Mouse (Mus musculus) forebrain, embryonic 14.5 days (tissue): ENCODE measurements around the gene Nxt1. TPM values are rescaled to one million over a fixed set of nuclear protein-coding genes. Genes with fewer than 3 reads are reported as not detected.

Experiments
- ATAC-seq: fragments of 200-750 bp; cut with Nextera tagmentation; 2 replicates; pipeline ENCODE4 v1.8.0; 2017; ENCODE audit warnings: mild to moderate bottlenecking, moderate library complexity
- DNase-seq: peaks from one replicate; pipeline ENCODE4 v3.0.0-alpha.2; 2015; ENCODE audit warnings: low spot score
- H3K27ac ChIP-seq: fragments of 300-500 bp; sonication (generic); 2 replicates; pipeline ENCODE4 v1.5.1; 2014; ENCODE audit warnings: low read depth, mild to moderate bottlenecking, control low read depth, low read length, moderate library complexity
- H3K27me3 ChIP-seq: fragments of 300-500 bp; sonication (generic); replicated peaks from 2 replicates; pipeline ENCODE4 v1.6.1; 2014; ENCODE audit warnings: low read length, control low read depth, mixed read lengths; ENCODE audit not compliant: control insufficient read depth, insufficient read depth
- H3K36me3 ChIP-seq: fragments of 300-500 bp; sonication (generic); 2 replicates; pipeline ENCODE4 v1.6.1; 2014; ENCODE audit warnings: low read length, control low read depth; ENCODE audit not compliant: control insufficient read depth, insufficient read depth
- H3K4me1 ChIP-seq: fragments of 300-500 bp; sonication (generic); 2 replicates; pipeline ENCODE4 v1.6.1; 2014; ENCODE audit warnings: antibody characterized with exemption, low read length, control low read depth; ENCODE audit not compliant: control insufficient read depth, insufficient read depth
- H3K4me2 ChIP-seq: fragments of 300-500 bp; sonication (generic); 2 replicates; pipeline ENCODE4 v1.6.1; 2014; ENCODE audit warnings: mild to moderate bottlenecking, control low read depth, low read length
- H3K4me3 ChIP-seq: fragments of 300-500 bp; sonication (generic); 2 replicates; pipeline ENCODE4 v1.5.1; 2014; ENCODE audit warnings: low read depth, low read length, control low read depth
- H3K9ac ChIP-seq: fragments of 300-500 bp; sonication (generic); 2 replicates; pipeline ENCODE4 v1.6.1; 2014; ENCODE audit warnings: mild to moderate bottlenecking, low read length, control low read depth, moderate library complexity
- H3K9me3 ChIP-seq: fragments of 300-500 bp; sonication (generic); replicated peaks from 2 replicates; pipeline ENCODE4 v1.6.1; 2016; ENCODE audit warnings: low read length, control low read depth, mixed read lengths; ENCODE audit not compliant: control insufficient read depth
- WGBS: fragments of 180-500 bp; shearing (Covaris S2); extraction: QIAGEN DNeasy Blood & Tissue Kit; methylation state at CpG from one replicate; pipeline ENCODE4 v1.1.7; 2014; 5-methylcytosine and 5-hydroxymethylcytosine counted together
- polyA plus RNA-seq: library from polyadenylated mRNA; unstranded; fragments of >200 nt; fragmentation: Nextera tagmentation; extraction: Ambion mirVana; gene quantifications from 2 replicates; pipeline ENCODE4 v1.2.1, GENCODE M21; 2014

Nxt1 gene
- polyA plus RNA-seq, 1 experiment from 2014 or later, result 95.2 TPM

DNA sequence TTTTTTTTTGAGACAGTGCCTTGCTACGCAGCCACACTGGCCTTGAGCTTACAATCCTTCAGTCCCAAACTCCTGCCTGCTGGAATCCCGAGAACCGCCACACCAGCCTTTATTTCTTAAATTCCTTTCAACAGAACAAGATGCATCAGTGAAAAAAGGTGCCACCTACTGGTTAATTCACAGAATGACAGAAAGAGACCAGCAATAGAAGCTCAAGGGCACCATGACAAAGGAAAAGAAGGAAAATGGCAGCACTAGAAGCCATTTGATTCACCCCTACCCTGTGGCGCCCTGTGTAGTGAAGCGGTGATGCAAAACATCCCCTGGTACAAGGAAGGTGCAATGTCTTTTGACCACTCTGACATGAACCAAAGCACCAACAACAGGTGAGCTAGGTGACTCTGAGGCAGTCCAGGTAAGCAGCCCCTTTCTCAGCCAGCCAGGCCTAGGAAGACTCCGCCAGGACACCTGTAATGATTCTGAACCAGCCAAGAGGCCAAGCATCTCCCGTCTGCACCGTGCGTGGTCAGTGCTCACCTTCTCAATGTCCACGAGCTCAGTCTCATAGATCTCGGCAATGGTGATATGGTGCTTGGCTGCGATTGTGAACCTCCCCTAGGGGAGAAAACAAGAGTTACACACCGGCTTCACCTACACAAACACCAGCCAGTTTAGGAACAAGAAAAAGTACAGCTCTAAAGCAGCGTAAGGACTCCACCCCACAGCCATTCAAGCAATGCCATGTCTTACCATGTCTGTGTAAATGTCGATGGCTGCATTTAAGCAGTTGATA lies 34.2 kb downstream of the Nxt1 start:
- DNase-seq, result peak; percentile 77
- H3K27me3 ChIP-seq, result no peaks in the 10 kb centered on the region
- peak; percentile 74 for ATAC-seq
- H3K36me3 ChIP-seq, result peaks cover 24% of the 10 kb centered on the region
- no peak overlapping the region for H3K4me2 ChIP-seq
- no peaks in the 10 kb centered on the region for H3K9me3 ChIP-seq
- H3K9ac ChIP-seq, result no peak overlapping the region
- H3K4me1 ChIP-seq, result no peaks in the 10 kb centered on the region
- H3K4me3 ChIP-seq, result no peak overlapping the region
- H3K27ac ChIP-seq, result no peak overlapping the region
- 76% methylated on average over 15 of the region's 15 CpGs for WGBS

DNA sequence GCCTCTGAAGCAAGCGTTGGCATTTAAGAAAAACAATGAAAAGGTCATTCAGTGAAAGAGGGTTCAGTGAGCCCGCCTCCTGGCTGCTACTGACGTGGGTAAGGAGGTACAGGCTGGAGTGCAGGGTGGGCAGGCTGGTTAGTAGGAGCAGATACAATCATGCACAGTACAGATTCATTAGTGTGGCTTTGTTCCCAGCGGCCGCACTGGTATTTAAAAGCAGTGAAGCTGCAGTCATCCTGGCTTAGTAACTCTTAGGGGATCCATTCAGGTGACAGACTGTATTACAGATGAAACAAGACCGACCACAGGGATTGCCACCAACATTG lies 34.8 kb downstream of the Nxt1 start:
- H3K9me3 ChIP-seq, result no peaks in the 10 kb centered on the region
- H3K36me3 ChIP-seq, result peaks cover 25% of the 10 kb centered on the region
- no peak overlapping the region for H3K9ac ChIP-seq
- no peak overlapping the region for H3K4me2 ChIP-seq
- peak; percentile 32; the same call in 1 of the 2 replicates for ATAC-seq
- no peak overlapping the region for H3K27ac ChIP-seq
- H3K4me1 ChIP-seq, result no peaks in the 10 kb centered on the region
- no peak for DNase-seq
- 35% methylated on average over 6 of the region's 6 CpGs for WGBS
- no peak overlapping the region for H3K4me3 ChIP-seq
- H3K27me3 ChIP-seq, result no peaks in the 10 kb centered on the region

DNA sequence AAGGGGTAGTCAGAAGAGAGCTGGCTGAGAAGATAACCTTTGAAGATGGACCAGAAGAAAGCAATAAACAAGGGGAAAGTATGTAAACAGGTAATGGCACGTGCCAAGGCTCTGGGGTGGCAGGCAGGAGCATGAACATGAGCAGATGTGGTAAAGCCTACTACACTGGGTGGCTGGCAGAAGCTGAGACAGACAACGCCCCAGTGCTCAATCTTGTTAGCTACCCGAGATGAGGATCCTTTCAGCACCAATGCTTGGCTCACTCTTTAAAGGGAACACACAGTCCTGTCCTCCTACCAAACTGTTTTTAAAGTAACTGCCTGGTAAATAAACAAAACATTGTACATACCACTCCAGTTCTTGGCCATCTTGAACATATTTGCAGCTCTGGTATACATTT lies 39.9 kb downstream of the Nxt1 start:
- ATAC-seq (no peak), DNase-seq (no peak)
- Histone ChIP-seq H3K36me3 (peaks cover 14% of the 10 kb centered on the region), H3K27me3 (no peaks in the 10 kb centered on the region), H3K27ac (no peak overlapping the region), H3K9me3 (no peaks in the 10 kb centered on the region), H3K4me1 (no peaks in the 10 kb centered on the region), H3K4me3 (no peak overlapping the region), H3K4me2 (no peak overlapping the region), H3K9ac (no peak overlapping the region)
- 84% methylated on average over 3 of the region's 3 CpGs for WGBS

DNA sequence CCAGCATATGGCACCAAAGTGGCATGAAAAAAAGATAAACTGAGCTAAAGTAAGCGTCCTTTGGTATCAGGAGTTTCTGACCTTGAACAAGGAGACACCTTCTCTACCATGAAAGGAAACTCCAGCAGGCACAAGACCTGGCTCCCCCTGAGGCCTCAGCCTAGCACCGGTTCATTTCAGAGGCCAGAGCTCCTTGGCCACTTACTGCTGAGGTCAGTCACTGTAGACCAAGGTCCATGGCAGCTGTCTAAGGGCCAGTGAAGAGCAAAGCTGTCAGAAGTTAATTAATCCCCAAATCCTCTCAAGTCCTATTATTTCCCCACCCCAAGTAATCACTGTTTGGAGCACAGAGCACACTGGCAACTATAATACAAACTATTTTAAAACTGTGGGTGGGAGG lies 44.7 kb downstream of the Nxt1 start:
- Histone ChIP-seq H3K36me3 (no peaks in the 10 kb centered on the region), H3K27ac (no peak overlapping the region), H3K4me1 (no peaks in the 10 kb centered on the region), H3K27me3 (no peaks in the 10 kb centered on the region), H3K4me3 (no peak overlapping the region), H3K9ac (no peak overlapping the region), H3K4me2 (no peak overlapping the region), H3K9me3 (no peaks in the 10 kb centered on the region)
- ATAC-seq (no peak), DNase-seq (no peak)
- WGBS, result 61% methylated on average over 2 of the region's 2 CpGs

DNA sequence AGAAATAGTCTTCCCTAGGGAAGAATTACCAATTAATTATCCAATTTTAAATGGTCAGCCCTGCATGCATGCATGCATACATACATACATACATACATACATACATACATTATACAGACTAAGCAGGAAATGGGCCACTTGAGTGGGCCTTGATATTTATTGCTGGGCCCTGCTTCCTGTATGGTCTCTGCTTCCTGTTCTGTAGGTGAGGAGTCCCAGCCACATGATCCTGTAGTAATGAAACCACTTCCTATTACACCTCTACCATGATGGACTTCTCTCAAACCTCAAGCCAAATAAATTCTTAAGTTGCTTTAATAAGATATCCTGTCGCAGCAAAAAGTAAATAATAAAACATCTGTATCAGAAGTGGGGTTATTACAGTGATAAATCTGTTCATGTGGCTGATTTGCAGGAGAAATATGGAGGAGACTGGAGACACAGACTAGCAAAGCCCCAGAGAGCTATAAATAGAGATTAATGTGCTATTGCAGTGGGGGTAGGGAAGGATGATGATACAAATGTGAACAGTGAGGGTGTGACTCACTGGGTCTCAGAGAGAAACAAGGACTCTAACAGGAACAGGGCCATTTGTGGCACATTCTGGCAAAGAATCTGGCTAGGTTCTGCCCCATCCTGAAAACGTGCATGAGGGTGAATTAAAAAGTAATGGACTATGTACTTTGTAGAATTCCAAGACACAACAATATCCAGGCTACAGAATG lies 47.0 kb downstream of the Nxt1 start:
- no peaks in the 10 kb centered on the region for H3K4me1 ChIP-seq
- no peak for DNase-seq
- no peak overlapping the region for H3K27ac ChIP-seq
- 78% methylated on average over 2 of the region's 2 CpGs for WGBS
- no peaks in the 10 kb centered on the region for H3K9me3 ChIP-seq
- no peaks in the 10 kb centered on the region for H3K27me3 ChIP-seq
- H3K9ac ChIP-seq, result no peak overlapping the region
- no peak for ATAC-seq
- no peak overlapping the region for H3K4me3 ChIP-seq
- no peak overlapping the region for H3K4me2 ChIP-seq
- no peaks in the 10 kb centered on the region for H3K36me3 ChIP-seq

Other genes starting within 250 kb of the Nxt1 start
- 8.5 and 8.6 TPM in 2 replicates for gene Cd93, start 229.0 kb upstream of the Nxt1 start, polyA plus RNA-seq
- gene Gzf1, start 8.4 kb downstream of the Nxt1 start, polyA plus RNA-seq, result 21.1 and 21.6 TPM in 2 replicates
- 24.6 and 34.7 TPM in 2 replicates for gene Napb, start 59.9 kb downstream of the Nxt1 start, polyA plus RNA-seq
- not detected in 2 replicates for gene Cstl1, start 77.8 kb downstream of the Nxt1 start, polyA plus RNA-seq
- not detected in 2 replicates for gene Cst11, start 98.9 kb downstream of the Nxt1 start, polyA plus RNA-seq
- not detected in 2 replicates for gene 8030411F24Rik, start 109.4 kb downstream of the Nxt1 start, polyA plus RNA-seq
- gene Cst12, start 116.8 kb downstream of the Nxt1 start, polyA plus RNA-seq, result not detected in 2 replicates
- not detected in 2 replicates for gene Cst8, start 126.2 kb downstream of the Nxt1 start, polyA plus RNA-seq
- not detected in 2 replicates for gene Cst13, start 147.5 kb downstream of the Nxt1 start, polyA plus RNA-seq
- not detected in 2 replicates for gene Cst9, start 162.5 kb downstream of the Nxt1 start, polyA plus RNA-seq
- not detected in 2 replicates for gene 9230104L09Rik, start 192.4 kb downstream of the Nxt1 start, polyA plus RNA-seq
- 547 and 623 TPM in 2 replicates for gene Cst3, start 203.1 kb downstream of the Nxt1 start, polyA plus RNA-seq